Mouse (Mus musculus) MEL-GATA-1-ER (cell line): ENCODE measurements at regions not wholly inside any gene's neighbourhood (a gene's known extent, or its start where the extent isn't known, plus 50 kb on each side); places are given as distances from the start of the nearest gene placed in this dataset.
"Not testable (repeated sequence)": the region's sequence is repeated elsewhere in the genome, so short reads cannot be mapped to it uniquely, and the experiment has no call there.

Experiments
- DNase-seq: peaks from one replicate; pipeline ENCODE4 v3.0.0-alpha.2; 2012; ENCODE audit warnings: low read depth; ENCODE audit errors: extremely low read depth

GRCm38 (mm10) chr17:59179018-59179417, 165.8 kb upstream of the Nudt12 start:
- peak; percentile 17 for DNase-seq

- peak; percentile 9 for DNase-seq
Measured at GRCm38 (mm10) chr17:59156345-59156744, 143.2 kb upstream of the Nudt12 start.

GRCm38 (mm10) chr17:59143760-59144157, 130.6 kb upstream of the Nudt12 start:
- DNase-seq = no peak

GRCm38 (mm10) chr17:59142995-59143759, 130.0 kb upstream of the Nudt12 start:
- DNase-seq = no peak

- DNase-seq = no peak
Measured at GRCm38 (mm10) chr17:59138791-59139190, 125.6 kb upstream of the Nudt12 start.

GRCm38 (mm10) chr17:59099376-59099775, 86.2 kb upstream of the Nudt12 start:
- peak; percentile 16 for DNase-seq

- not testable (repeated sequence) for DNase-seq
Measured at GRCm38 (mm10) chr17:59076846-59077245, 63.7 kb upstream of the Nudt12 start.

GRCm38 (mm10) chr17:59076361-59076760, 63.2 kb upstream of the Nudt12 start:
- DNase-seq = not testable (repeated sequence)
